ENCODE assay signal across 8 mouse cellular contexts in genomic region chr1:59487651-59488051, GRCm38 (mm10). TPM values are rescaled to one million over a fixed set of nuclear protein-coding genes. Genes with fewer than 3 reads are reported as not detected.
A peak's percentile ranks its signal among the peaks of the same experiment; 100 is the strongest.
DNase-seq lines count a peak whose midpoint lies in the region; ATAC-seq and TF ChIP-seq lines count a peak whose summit lies in the region.

No protein-coding gene starts in this region.

- TF ChIP-seq POLR2A in myocyte (IDR thresholded peaks at IDR 0.05; ENCODE audit: insufficient read length, low read depth) = no peak

- H3K79me2 ChIP-seq in myocyte (ENCODE audit: control insufficient read depth, insufficient read depth) = peaks cover 46% of the 10 kb centered on the region

- H3K27me3 ChIP-seq in limb, embryonic 12.5 days = no peaks in the 10 kb centered on the region
- H3K27me3 ChIP-seq in myocyte (ENCODE audit: control insufficient read depth, insufficient read depth, insufficient read length) = no peaks in the 10 kb centered on the region

- 9% methylated on average over 10 of the region's 10 CpGs for WGBS in limb, embryonic 12.5 days

- DNase-seq in urinary bladder, adult 18-20 months (ENCODE audit: low spot score in 2 of 2) = peak; percentile 42 to 56
- no peak for DNase-seq in urinary bladder, postnatal 10 days (ENCODE audit: low spot score)
- DNase-seq in heart, postnatal 4 days = peak; percentile 29
- DNase-seq in layer of hippocampus, adult 18-20 months (ENCODE audit: low spot score in 2 of 2) = no peak
- DNase-seq in ovary, postnatal 10 days (ENCODE audit: low spot score) = no peak

- peak overlapping the region; percentile 28 for H3K4me3 ChIP-seq in limb, embryonic 12.5 days (replicated peaks)
- peak overlapping the region; percentile 0 for H3K4me3 ChIP-seq in myocyte

- ATAC-seq in erythroblast, adult 5-6 weeks (replicated peaks; ENCODE audit: low FRiP score, poor library complexity, severe bottlenecking) = peak; percentile 89
- no peak for ATAC-seq in limb, embryonic 12.5 days (ENCODE audit: insufficient number of reproducible peaks, insufficient read depth, low FRiP score, low TSS enrichment, low read depth)

- H3ac ChIP-seq in myocyte (ENCODE audit: control insufficient read depth, insufficient read length) = no peak overlapping the region

- peaks cover 32% of the 10 kb centered on the region for H3K36me3 ChIP-seq in limb, embryonic 12.5 days
- H3K36me3 ChIP-seq in myocyte (ENCODE audit: control insufficient read depth, insufficient read depth) = peaks cover 5% of the 10 kb centered on the region

- peak overlapping the region; percentile 62 for H3K27ac ChIP-seq in limb, embryonic 12.5 days

- peak overlapping the region; percentile 42; the same call in 1 of the 2 replicates for H3K9ac ChIP-seq in limb, embryonic 12.5 days (replicated peaks)

- no peaks in the 10 kb centered on the region for H3K9me3 ChIP-seq in limb, embryonic 12.5 days

- peaks cover 67% of the 10 kb centered on the region for H3K4me1 ChIP-seq in limb, embryonic 12.5 days (replicated peaks)

- peak overlapping the region; percentile 99 for H3K4me2 ChIP-seq in limb, embryonic 12.5 days
- H3K4me2 ChIP-seq in myocyte (ENCODE audit: low read depth) = peak overlapping the region; percentile 97

TF ChIP-seq in myocyte, 11 proteins besides CTCF, POLR2A, EP300 and RAD21:
- peak in 1 of 3 experiments; percentile 7 for TF ChIP-seq MYOD1 (IDR thresholded peaks at IDR 0.05; ENCODE audit: control insufficient read depth in 1 of 3, insufficient read length in 2 of 3, low read depth in 2 of 3)
- no peak for TF ChIP-seq MYOG (IDR thresholded peaks at IDR 0.05; ENCODE audit: control insufficient read depth in 1 of 3, insufficient read depth in 1 of 3, insufficient read length in 2 of 3, low read depth in 2 of 3)
- TF ChIP-seq REST (IDR thresholded peaks at IDR 0.05; ENCODE audit: insufficient read depth, insufficient read length) = no peak
- TF ChIP-seq POLR2AphosphoS2 (IDR thresholded peaks at IDR 0.05; ENCODE audit: insufficient read length, low read depth) = peak; percentile 11
- no peak for TF ChIP-seq CEBPB (IDR thresholded peaks at IDR 0.05; ENCODE audit: insufficient read depth, poor library complexity, severe bottlenecking)
- TF ChIP-seq E2F4 (IDR thresholded peaks at IDR 0.05; ENCODE audit: insufficient read depth) = no peak
- no peak for TF ChIP-seq SRF (IDR thresholded peaks at IDR 0.05; ENCODE audit: control insufficient read depth, insufficient read length, low read depth)
- no peak for TF ChIP-seq TCF12 (IDR thresholded peaks at IDR 0.05; ENCODE audit: insufficient read depth, poor library complexity, severe bottlenecking)
- TF ChIP-seq MAX (IDR thresholded peaks at IDR 0.05; ENCODE audit: low read depth) = no peak
- TF ChIP-seq TCF3 (IDR thresholded peaks at IDR 0.05; ENCODE audit: insufficient read length, low read depth) = no peak
- no peak for TF ChIP-seq USF1 (IDR thresholded peaks at IDR 0.05; ENCODE audit: low read depth)

RNA-seq across cellular contexts. Expression of gene Fzd7, which starts 5.4 kb away (rescaled TPM):
- total RNA-seq in erythroblast, adult 5-6 weeks (2015; ENCODE audit: low replicate concordance) = 1.7 and 3.1 TPM in 2 replicates
- total RNA-seq in erythroblast, adult 5-6 weeks (2017; ENCODE audit: low replicate concordance) = 0.28 and 0.43 TPM in 2 replicates
- 1 to 10 TPM; 7.2 to 7.4 TPM for total RNA-seq in heart, postnatal 4 days (2021)
- polyA plus RNA-seq in limb, embryonic 12.5 days (2016; fragmentation: Nextera tagmentation; extraction: Ambion mirVana) = 20.5 and 20.9 TPM in 2 replicates
- 16.4 TPM for polyA plus RNA-seq in myocyte (2012; fragmentation: generic; extraction: Trizol)
- total RNA-seq in layer of hippocampus, adult 18-20 months (2021) = 1 to 10 TPM; 8.4 to 9.0 TPM

RNA-seq across cellular contexts. Expression of gene Gm973, which starts 28.4 kb away (rescaled TPM):
- not detected in 2 replicates for total RNA-seq in erythroblast, adult 5-6 weeks (2015; ENCODE audit: low replicate concordance)
- total RNA-seq in erythroblast, adult 5-6 weeks (2017; ENCODE audit: low replicate concordance) = 7.0 TPM in 1 of 2 replicates, not detected in the other
- total RNA-seq in heart, postnatal 4 days (2021) = not detected
- polyA plus RNA-seq in limb, embryonic 12.5 days (2016; fragmentation: Nextera tagmentation; extraction: Ambion mirVana) = 1.0 and 1.1 TPM in 2 replicates
- not detected for polyA plus RNA-seq in myocyte (2012; fragmentation: generic; extraction: Trizol)
- 10 to 100 TPM; 14.8 to 15.1 TPM for total RNA-seq in layer of hippocampus, adult 18-20 months (2021)

Comparison
In these comparisons a context has a peak if more than half of its experiments do, and no peak if none do; other contexts are left out.
1. DNase-seq: peak in urinary bladder, adult 18-20 months (2 of 2) and heart, postnatal 4 days (single experiment); none in urinary bladder, postnatal 10 days (single experiment), layer of hippocampus, adult 18-20 months (0 of 2) and ovary, postnatal 10 days (single experiment).